Mouse (Mus musculus) ES-Bruce4 (cell line): ENCODE data around the gene Sdhc.

Experiments used
- EP300 ChIP-seq: IDR thresholded peaks from 2 replicates; pipeline ENCODE4 v1.6.1; 2011; ENCODE audit warnings: low read depth, low read length; ENCODE audit not compliant: insufficient read depth
- POLR2A ChIP-seq: IDR thresholded peaks from one replicate; pipeline ENCODE4 v1.8.1; 2011; ENCODE audit warnings: low read length; ENCODE audit not compliant: insufficient read depth

- TF ChIP-seq POLR2A (no peak), EP300 (no peak)
Measured at GRCm38 (mm10) chr1:171168906-171169305, 18.5 kb upstream of the Sdhc start.
